Mouse (Mus musculus): ENCODE measurements around the gene Ssbp3. TPM values are rescaled to one million over a fixed set of nuclear protein-coding genes. Genes with fewer than 3 reads are reported as not detected.

Gene Ssbp3
- polyA plus RNA-seq, 1 experiment from 2014 or later, result 332 TPM

GRCm38 (mm10) chr4:107024899-107025298 lies 114.4 kb downstream of the Ssbp3 start:
- H3K27me3 ChIP-seq (replicated peaks), result no peaks in the 10 kb centered on the region
- H3K9ac ChIP-seq, result no peak overlapping the region
- peaks cover 52% of the 10 kb centered on the region for H3K4me1 ChIP-seq
- no peak overlapping the region for H3K4me3 ChIP-seq
- ATAC-seq (ENCODE audit: low FRiP score, low read depth), result no peak
- WGBS, result 78% methylated on average over 7 of the region's 7 CpGs
- H3K36me3 ChIP-seq, result peaks cover 29% of the 10 kb centered on the region
- H3K27ac ChIP-seq, result no peak overlapping the region
- H3K4me2 ChIP-seq (replicated peaks), result no peak overlapping the region
- H3K9me3 ChIP-seq, result no peaks in the 10 kb centered on the region

- WGBS, result 76% methylated on average over 5 of the region's 5 CpGs
- no peak for ATAC-seq (ENCODE audit: low FRiP score, low read depth)
- no peaks in the 10 kb centered on the region for H3K9me3 ChIP-seq
- H3K4me2 ChIP-seq (replicated peaks), result no peak overlapping the region
- H3K27me3 ChIP-seq (replicated peaks), result no peaks in the 10 kb centered on the region
- H3K9ac ChIP-seq, result no peak overlapping the region
- peaks cover 48% of the 10 kb centered on the region for H3K4me1 ChIP-seq
- H3K4me3 ChIP-seq, result no peak overlapping the region
- H3K27ac ChIP-seq, result no peak overlapping the region
- peaks cover 32% of the 10 kb centered on the region for H3K36me3 ChIP-seq
Observed at GRCm38 (mm10) chr4:107025369-107025768, 114.9 kb downstream of the Ssbp3 start.

GRCm38 (mm10) chr4:107026451-107026850 lies 116.0 kb downstream of the Ssbp3 start:
- no peak for ATAC-seq (ENCODE audit: low FRiP score, low read depth)
- Histone ChIP-seq H3K27ac (no peak overlapping the region), H3K4me3 (no peak overlapping the region), H3K4me2 (replicated peaks) (no peak overlapping the region), H3K27me3 (replicated peaks) (no peaks in the 10 kb centered on the region), H3K4me1 (peaks cover 37% of the 10 kb centered on the region), H3K9me3 (no peaks in the 10 kb centered on the region), H3K36me3 (peaks cover 43% of the 10 kb centered on the region), H3K9ac (no peak overlapping the region)
- WGBS, result 58% methylated on average over 8 of the region's 8 CpGs

- WGBS, result 90% methylated on average over 4 of the region's 4 CpGs
- H3K4me1 ChIP-seq, result peaks cover 10% of the 10 kb centered on the region; the same call in 1 of the 2 replicates
- H3K27me3 ChIP-seq (replicated peaks), result no peaks in the 10 kb centered on the region
- no peak overlapping the region for H3K4me2 ChIP-seq (replicated peaks)
- no peak overlapping the region for H3K27ac ChIP-seq
- no peak overlapping the region for H3K9ac ChIP-seq
- peaks cover 91% of the 10 kb centered on the region for H3K36me3 ChIP-seq
- no peak overlapping the region for H3K4me3 ChIP-seq
- no peaks in the 10 kb centered on the region for H3K9me3 ChIP-seq
- no peak for ATAC-seq (ENCODE audit: low FRiP score, low read depth)
Observed at GRCm38 (mm10) chr4:107035689-107036088, 125.2 kb downstream of the Ssbp3 start.

GRCm38 (mm10) chr4:107036985-107037384 lies 126.5 kb downstream of the Ssbp3 start:
- H3K36me3 ChIP-seq, result peaks cover 91% of the 10 kb centered on the region
- no peak overlapping the region for H3K27ac ChIP-seq
- H3K9ac ChIP-seq, result no peak overlapping the region
- H3K4me2 ChIP-seq (replicated peaks), result no peak overlapping the region
- WGBS, result 97% methylated on average over 2 of the region's 2 CpGs
- no peak overlapping the region for H3K4me3 ChIP-seq
- no peaks in the 10 kb centered on the region for H3K9me3 ChIP-seq
- H3K4me1 ChIP-seq, result peaks cover 10% of the 10 kb centered on the region; the same call in 1 of the 2 replicates
- no peak for ATAC-seq (ENCODE audit: low FRiP score, low read depth)
- H3K27me3 ChIP-seq (replicated peaks), result no peaks in the 10 kb centered on the region

- no peaks in the 10 kb centered on the region for H3K27me3 ChIP-seq (replicated peaks)
- WGBS, result 87% methylated on average over 4 of the region's 4 CpGs
- peaks cover 10% of the 10 kb centered on the region; the same call in 1 of the 2 replicates for H3K4me1 ChIP-seq
- no peaks in the 10 kb centered on the region for H3K9me3 ChIP-seq
- no peak overlapping the region for H3K4me2 ChIP-seq (replicated peaks)
- no peak overlapping the region for H3K27ac ChIP-seq
- ATAC-seq (ENCODE audit: low FRiP score, low read depth), result no peak
- peaks cover 82% of the 10 kb centered on the region for H3K36me3 ChIP-seq
- 0 out of 2 replicates have a peak overlapping the region, but pooled peaks have one; percentile 1 for H3K9ac ChIP-seq
- no peak overlapping the region for H3K4me3 ChIP-seq
Observed at GRCm38 (mm10) chr4:107038303-107038702, 127.8 kb downstream of the Ssbp3 start.

GRCm38 (mm10) chr4:107039270-107039669 lies 128.8 kb downstream of the Ssbp3 start:
- ATAC-seq (ENCODE audit: low FRiP score, low read depth), result no peak
- no peak overlapping the region for H3K4me2 ChIP-seq (replicated peaks)
- H3K27me3 ChIP-seq (replicated peaks), result no peaks in the 10 kb centered on the region
- H3K9ac ChIP-seq, result no peak overlapping the region
- no peak overlapping the region for H3K27ac ChIP-seq
- H3K36me3 ChIP-seq, result peaks cover 86% of the 10 kb centered on the region
- H3K4me3 ChIP-seq, result no peak overlapping the region
- H3K4me1 ChIP-seq, result peaks cover 10% of the 10 kb centered on the region; the same call in 1 of the 2 replicates
- no peaks in the 10 kb centered on the region for H3K9me3 ChIP-seq
- 56% methylated on average over 8 of the region's 8 CpGs for WGBS

- Histone ChIP-seq H3K27ac (no peak overlapping the region), H3K4me3 (no peak overlapping the region), H3K4me1 (peaks cover 10% of the 10 kb centered on the region; the same call in 1 of the 2 replicates), H3K36me3 (peaks cover 88% of the 10 kb centered on the region), H3K27me3 (replicated peaks) (no peaks in the 10 kb centered on the region), H3K9me3 (no peaks in the 10 kb centered on the region), H3K9ac (no peak overlapping the region), H3K4me2 (replicated peaks) (no peak overlapping the region)
- ATAC-seq (ENCODE audit: low FRiP score, low read depth), result no peak
- WGBS, result 96% methylated on average over 6 of the region's 6 CpGs
Observed at GRCm38 (mm10) chr4:107042304-107042703, 131.8 kb downstream of the Ssbp3 start.

- Histone ChIP-seq H3K4me1 (no peaks in the 10 kb centered on the region), H3K27me3 (replicated peaks) (no peaks in the 10 kb centered on the region), H3K4me2 (replicated peaks) (no peak overlapping the region), H3K9ac (no peak overlapping the region), H3K36me3 (peaks cover 81% of the 10 kb centered on the region), H3K4me3 (no peak overlapping the region), H3K27ac (no peak overlapping the region), H3K9me3 (no peaks in the 10 kb centered on the region)
- WGBS, result 95% methylated on average over 13 of the region's 13 CpGs
- 0 out of 2 replicates have a peak, but pooled peaks have one; percentile 33 for ATAC-seq (ENCODE audit: low FRiP score, low read depth)
Observed at GRCm38 (mm10) chr4:107045188-107045587, 134.7 kb downstream of the Ssbp3 start.

GRCm38 (mm10) chr4:107047806-107048205 lies 137.3 kb downstream of the Ssbp3 start:
- H3K4me2 ChIP-seq (replicated peaks), result no peak overlapping the region
- ATAC-seq (ENCODE audit: low FRiP score, low read depth), result no peak
- no peak overlapping the region for H3K4me3 ChIP-seq
- H3K4me1 ChIP-seq, result no peaks in the 10 kb centered on the region
- H3K36me3 ChIP-seq, result peaks cover 60% of the 10 kb centered on the region
- no peak overlapping the region for H3K27ac ChIP-seq
- H3K9ac ChIP-seq, result no peak overlapping the region
- 90% methylated on average over 5 of the region's 5 CpGs for WGBS
- no peaks in the 10 kb centered on the region for H3K9me3 ChIP-seq
- H3K27me3 ChIP-seq (replicated peaks), result no peaks in the 10 kb centered on the region

GRCm38 (mm10) chr4:107048568-107049162 lies 138.2 kb downstream of the Ssbp3 start:
- 89% methylated on average over 11 of the region's 11 CpGs for WGBS
- Histone ChIP-seq H3K9ac (no peak overlapping the region), H3K9me3 (no peaks in the 10 kb centered on the region), H3K4me2 (replicated peaks) (no peak overlapping the region), H3K36me3 (peaks cover 56% of the 10 kb centered on the region), H3K27me3 (replicated peaks) (no peaks in the 10 kb centered on the region), H3K4me1 (no peaks in the 10 kb centered on the region), H3K4me3 (no peak overlapping the region), H3K27ac (no peak overlapping the region)
- no peak for ATAC-seq (ENCODE audit: low FRiP score, low read depth)

- H3K4me2 ChIP-seq (replicated peaks), result no peak overlapping the region
- no peaks in the 10 kb centered on the region for H3K4me1 ChIP-seq
- no peak overlapping the region for H3K27ac ChIP-seq
- no peaks in the 10 kb centered on the region for H3K27me3 ChIP-seq (replicated peaks)
- 78% methylated on average over 4 of the region's 4 CpGs for WGBS
- H3K9ac ChIP-seq, result no peak overlapping the region
- H3K36me3 ChIP-seq, result peaks cover 28% of the 10 kb centered on the region
- no peak overlapping the region for H3K4me3 ChIP-seq
- H3K9me3 ChIP-seq, result no peaks in the 10 kb centered on the region
- no peak for ATAC-seq (ENCODE audit: low FRiP score, low read depth)
Observed at GRCm38 (mm10) chr4:107051889-107052288, 141.4 kb downstream of the Ssbp3 start.

- Histone ChIP-seq H3K4me3 (no peak overlapping the region), H3K27ac (no peak overlapping the region), H3K9ac (no peak overlapping the region), H3K9me3 (no peaks in the 10 kb centered on the region), H3K27me3 (replicated peaks) (no peaks in the 10 kb centered on the region), H3K4me2 (replicated peaks) (no peak overlapping the region), H3K36me3 (peaks cover 28% of the 10 kb centered on the region), H3K4me1 (no peaks in the 10 kb centered on the region)
- ATAC-seq (ENCODE audit: low FRiP score, low read depth), result no peak
- 60% methylated on average over 5 of the region's 5 CpGs for WGBS
Observed at GRCm38 (mm10) chr4:107052962-107053553, 142.6 kb downstream of the Ssbp3 start.
